Mouse (Mus musculus) C2C12 (cell line): Measurements from ENCODE around the gene B3galnt2. TPM values are rescaled to one million over a fixed set of nuclear protein-coding genes. Genes with fewer than 3 reads are reported as not detected.
A peak's percentile ranks its signal among the peaks of the same experiment; 100 is the strongest.

Experiments
- H3K27me3 ChIP-seq: one replicate; pipeline ENCODE4 v1.6.1; 2011; ENCODE audit not compliant: control insufficient read depth, insufficient read depth, insufficient read length
- H3K36me3 ChIP-seq: one replicate; pipeline ENCODE4 v1.6.1; 2011; ENCODE audit not compliant: control insufficient read depth, insufficient read depth
- H3K4me3 ChIP-seq: one replicate; pipeline ENCODE4 v1.5.1; 2011; ENCODE audit warnings: mild to moderate bottlenecking, control low read depth; ENCODE audit not compliant: poor library complexity, insufficient read depth, severe bottlenecking
- H3K79me2 ChIP-seq: one replicate; pipeline ENCODE4 v1.6.1; 2011; ENCODE audit not compliant: control insufficient read depth, insufficient read depth
- H3K79me3 ChIP-seq: one replicate; pipeline ENCODE4 v1.6.1; 2011; ENCODE audit warnings: low read depth, control low read depth
- H3ac ChIP-seq: one replicate; pipeline ENCODE3; 2011; ENCODE audit warnings: low read depth; ENCODE audit not compliant: control insufficient read depth, insufficient read length
- CEBPB ChIP-seq: IDR thresholded peaks from one replicate; pipeline ENCODE4 v1.6.1; 2011; ENCODE audit warnings: low read depth, mild to moderate bottlenecking, control low read depth, moderate library complexity
- CTCF ChIP-seq: IDR thresholded peaks from one replicate; pipeline ENCODE4 v1.5.1; 2011; ENCODE audit not compliant: control insufficient read depth, insufficient read depth, insufficient read length
- FOSL1 ChIP-seq: IDR thresholded peaks from one replicate; pipeline ENCODE4 v1.8.0; 2011; ENCODE audit warnings: mild to moderate bottlenecking, low read length; ENCODE audit not compliant: poor library complexity, insufficient read depth, severe bottlenecking
- MAX ChIP-seq: IDR thresholded peaks from one replicate; pipeline ENCODE4 v1.6.1; 2011; ENCODE audit warnings: mild to moderate bottlenecking, control low read depth
- MYOD1 ChIP-seq: IDR thresholded peaks from one replicate; pipeline ENCODE4 v1.6.1; 2011; ENCODE audit warnings: low read depth; ENCODE audit not compliant: control insufficient read depth, insufficient read length
- MYOG ChIP-seq: IDR thresholded peaks from one replicate; pipeline ENCODE4 v1.6.1; 2011; ENCODE audit not compliant: control insufficient read depth, insufficient read length; ENCODE audit errors: extremely low read depth
- USF1 ChIP-seq: IDR thresholded peaks from one replicate; pipeline ENCODE4 v1.6.1; 2011; ENCODE audit warnings: low read depth, mild to moderate bottlenecking, control low read depth, moderate library complexity
- polyA plus RNA-seq: library from polyadenylated mRNA; unstranded; fragments of >200 nt; fragmentation: generic; extraction: Trizol; gene quantifications from one replicate; pipeline ENCODE4 v1.2.1, GENCODE M21; 2012; ENCODE audit warnings: missing spikeins

The B3galnt2 gene
- polyA plus RNA-seq, 1 experiment = 16.8 TPM

- Histone ChIP-seq H3K4me3 (peak overlapping the region; percentile 53), H3K36me3 (no peaks in the 10 kb centered on the region), H3K79me2 (peaks cover 54% of the 10 kb centered on the region), H3ac (peak overlapping the region; percentile 89), H3K79me3 (peaks cover 46% of the 10 kb centered on the region), H3K27me3 (no peaks in the 10 kb centered on the region)
- TF ChIP-seq CTCF = no peak
- no peak for TF ChIP-seq MYOD1
- TF ChIP-seq CEBPB = no peak
- TF ChIP-seq MYOG = no peak
- TF ChIP-seq MAX = no peak
- TF ChIP-seq FOSL1 = no peak
- TF ChIP-seq USF1 = no peak
These were observed 84.6 kb downstream of the B3galnt2 start for GRCm38 (mm10) chr13:14038911-14039291.

- Histone ChIP-seq H3ac (peak within 1 kb of the TSS; percentile 89), H3K36me3 (no peaks in the 10 kb centered on the region), H3K79me3 (peaks cover 42% of the 10 kb centered on the region), H3K27me3 (no peaks in the 10 kb centered on the region), H3K79me2 (peaks cover 49% of the 10 kb centered on the region), H3K4me3 (peak within 1 kb of the TSS; percentile 53)
- TF ChIP-seq MYOG (no peak), FOSL1 (no peak), CEBPB (no peak), MAX (no peak), CTCF (no peak), USF1 (no peak), MYOD1 (no peak)
These were observed 85.2 kb downstream of the B3galnt2 start, which contains the start of gene Tbce for GRCm38 (mm10) chr13:14039292-14039965. Tbce (minus strand) TSS chr13:14039638.

- H3K27me3 ChIP-seq = no peaks in the 10 kb centered on the region
- peaks cover 36% of the 10 kb centered on the region for H3K79me3 ChIP-seq
- H3K36me3 ChIP-seq = no peaks in the 10 kb centered on the region
- H3K79me2 ChIP-seq = peaks cover 41% of the 10 kb centered on the region
- TF ChIP-seq FOSL1 (peak; percentile 25), CEBPB (peak; percentile 94), MAX (no peak), MYOD1 (no peak), CTCF (no peak)
- no peak overlapping the region for H3ac ChIP-seq
- peak overlapping the region; percentile 53 for H3K4me3 ChIP-seq
These were observed 85.9 kb downstream of the B3galnt2 start for GRCm38 (mm10) chr13:14040186-14040585.

GRCm38 (mm10) chr13:14043851-14044250 lies 89.6 kb downstream of the B3galnt2 start:
- H3K36me3 ChIP-seq = peaks cover 6% of the 10 kb centered on the region
- H3K79me2 ChIP-seq = peaks cover 4% of the 10 kb centered on the region
- H3ac ChIP-seq = no peak overlapping the region
- no peaks in the 10 kb centered on the region for H3K27me3 ChIP-seq
- H3K79me3 ChIP-seq = peaks cover 3% of the 10 kb centered on the region
- no peak overlapping the region for H3K4me3 ChIP-seq
- no peak for TF ChIP-seq CEBPB
- TF ChIP-seq CTCF = no peak
- no peak for TF ChIP-seq MYOD1
- TF ChIP-seq FOSL1 = no peak
- TF ChIP-seq MYOG = no peak
- TF ChIP-seq USF1 = no peak
- TF ChIP-seq MAX = no peak

- H3K36me3 ChIP-seq = peaks cover 13% of the 10 kb centered on the region
- TF ChIP-seq FOSL1 (no peak), MYOD1 (no peak), MYOG (no peak), USF1 (no peak), CEBPB (no peak), MAX (no peak), CTCF (no peak)
These were observed 90.3 kb downstream of the B3galnt2 start for GRCm38 (mm10) chr13:14044521-14044920.

More at GRCm38 (mm10) chr13:14044521-14044920, 90.3 kb downstream of the B3galnt2 start:
- H3K79me2 ChIP-seq = no peaks in the 10 kb centered on the region
- no peak overlapping the region for H3ac ChIP-seq
- H3K79me3 ChIP-seq = no peaks in the 10 kb centered on the region
- no peaks in the 10 kb centered on the region for H3K27me3 ChIP-seq
- H3K4me3 ChIP-seq = no peak overlapping the region

Other genes with a start within 250 kb of the B3galnt2 start
- gene Gng4, start 170.4 kb upstream of the B3galnt2 start, polyA plus RNA-seq = 0.04 TPM
- gene Tbce, start 85.2 kb downstream of the B3galnt2 start, polyA plus RNA-seq = 17.2 TPM
- gene Arid4b, start 108.8 kb downstream of the B3galnt2 start, polyA plus RNA-seq = 3.2 TPM
- gene Ggps1, start 109.0 kb downstream of the B3galnt2 start, polyA plus RNA-seq = 8.6 TPM